Mouse (Mus musculus) adrenal gland, postnatal 10 days (tissue): ENCODE results near the gene Clec16a. TPM values are rescaled to one million over a fixed set of nuclear protein-coding genes. Genes with fewer than 3 reads are reported as not detected.

Experiments
- DNase-seq: peaks from one replicate; pipeline ENCODE4 v3.0.0; 2021; ENCODE audit warnings: mixed read lengths
- total RNA-seq, 2 experiments: library from RNA; stranded (reverse); gene quantifications; 2 replicates each; pipeline ENCODE4 v1.2.3; 2021

Gene Clec16a
- total RNA-seq, 2 experiments from 2014 or later, result 35.0 to 35.7 TPM

GRCm38 (mm10) chr16:10767158-10767557 is 222.0 kb downstream of the Clec16a start:
- DNase-seq, result peak; percentile 85

- DNase-seq, result peak; percentile 71
Measured at GRCm38 (mm10) chr16:10768821-10769220, 223.7 kb downstream of the Clec16a start.

- DNase-seq, result peak; percentile 71
Measured at GRCm38 (mm10) chr16:10769661-10770060, 224.5 kb downstream of the Clec16a start.

GRCm38 (mm10) chr16:10770531-10771325 is 225.6 kb downstream of the Clec16a start:
- DNase-seq, result no peak

GRCm38 (mm10) chr16:10771769-10772510 is 226.8 kb downstream of the Clec16a start:
- peak; percentile 46 for DNase-seq

- DNase-seq, result no peak
Measured at GRCm38 (mm10) chr16:10773543-10773942, 228.4 kb downstream of the Clec16a start.

GRCm38 (mm10) chr16:10774726-10775125 is 229.6 kb downstream of the Clec16a start:
- DNase-seq, result peak; percentile 51

GRCm38 (mm10) chr16:10776322-10776721 is 231.2 kb downstream of the Clec16a start:
- peak; percentile 43 for DNase-seq

- peak; percentile 50 for DNase-seq
Measured at GRCm38 (mm10) chr16:10777579-10778160, 232.5 kb downstream of the Clec16a start.

GRCm38 (mm10) chr16:10780631-10781120 is 235.5 kb downstream of the Clec16a start:
- no peak for DNase-seq

GRCm38 (mm10) chr16:10781862-10782371 is 236.8 kb downstream of the Clec16a start:
- no peak for DNase-seq

- DNase-seq, result no peak
Measured at GRCm38 (mm10) chr16:10782377-10783151, 237.4 kb downstream of the Clec16a start.

- DNase-seq, result no peak
Measured at GRCm38 (mm10) chr16:10783152-10783434, 238.0 kb downstream of the Clec16a start.

GRCm38 (mm10) chr16:10783451-10783850 is 238.3 kb downstream of the Clec16a start:
- no peak for DNase-seq

GRCm38 (mm10) chr16:10783883-10784792 is 239.0 kb downstream of the Clec16a start:
- peak; percentile 60 for DNase-seq

- peak; percentile 98 for DNase-seq
Measured at GRCm38 (mm10) chr16:10784793-10785370, 239.7 kb downstream of the Clec16a start.

GRCm38 (mm10) chr16:10785371-10786231 is 240.5 kb downstream of the Clec16a start, which contains the start of gene Socs1:
Socs1 (minus strand) TSS chr16:10785536.
- DNase-seq, result peak; percentile 95

- peak; percentile 84 for DNase-seq
Measured at GRCm38 (mm10) chr16:10786288-10786687, 241.1 kb downstream of the Clec16a start.
